Comparison of ENCODE assay signal across 9 mouse cellular contexts in the genomic region with DNA sequence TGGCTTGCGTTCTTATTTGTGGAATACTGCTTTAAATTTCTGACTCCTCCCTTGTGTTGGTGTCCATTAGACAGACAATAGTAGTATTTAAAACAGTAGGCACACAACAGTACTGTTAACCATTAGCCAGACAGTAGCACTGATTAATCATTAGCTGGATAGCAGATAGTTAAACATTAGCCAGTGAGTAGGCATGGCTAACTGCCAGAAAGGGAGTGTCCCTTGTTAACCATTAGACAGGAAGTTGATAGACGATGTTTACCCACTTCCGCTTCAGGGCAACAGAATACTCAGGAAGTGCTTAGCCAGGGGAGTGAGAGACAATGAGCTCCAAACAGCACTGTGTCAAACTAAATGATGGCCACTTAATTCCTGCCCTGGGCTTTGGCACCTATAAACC. TPM values are rescaled to one million over a fixed set of nuclear protein-coding genes. Genes with fewer than 3 reads are reported as not detected.
DNase-seq lines count a peak whose midpoint lies in the region; ATAC-seq and TF ChIP-seq lines count a peak whose summit lies in the region.
"Had no signal": no experiment of that assay in that cellular context is flagged by ENCODE, and none has a peak within 500 bp of the region (broad histone marks: within the 10 kb centered on the region; RNA-seq: fewer than 3 reads in every experiment).

TSS of gene Akr1c13 (plus strand) at position 247 of the 400 bp plus-strand sequence.

- H3K79me2 ChIP-seq in liver, adult 2 months (ENCODE audit: control insufficient read depth, insufficient read depth, low read length), result peaks cover 7% of the 10 kb centered on the region; the same call in 1 of the 2 replicates

- peak within 1 kb of the TSS; percentile 85 for H3K27ac ChIP-seq in liver, adult 2 months (replicated peaks; ENCODE audit: insufficient read depth, low read depth, low read length)
- H3K27ac ChIP-seq: heart, embryonic 15.5 days had no signal

- TF ChIP-seq CTCF in liver, adult 2 months (IDR thresholded peaks at IDR 0.05; ENCODE audit: low read depth, low read length), result no peak

- ATAC-seq in erythroblast, adult 5-6 weeks (replicated peaks; ENCODE audit: low FRiP score, poor library complexity, severe bottlenecking), result no peak
- peak; percentile 26; the same call in 1 of the 2 replicates for ATAC-seq in neutrophil, adult 5-6 weeks (ENCODE audit: extremely low read depth, insufficient number of reproducible peaks, low FRiP score, poor library complexity, severe bottlenecking)
- ATAC-seq in frontal cortex, adult (ENCODE audit: low TSS enrichment), result no peak

- H3K9ac ChIP-seq in liver, adult 2 months (ENCODE audit: low read depth, low read length), result peak within 1 kb of the TSS; percentile 84
- H3K9ac ChIP-seq: heart, embryonic 15.5 days had no signal

- H3K27me3 ChIP-seq in erythroblast, embryonic 14.5 days (ENCODE audit: control insufficient read depth), result no peaks in the 10 kb centered on the region
- H3K27me3 ChIP-seq in liver, adult 2 months (ENCODE audit: control insufficient read depth, insufficient read depth, low read length), result no peaks in the 10 kb centered on the region
- H3K27me3 ChIP-seq: heart, embryonic 15.5 days had no signal

- no peaks in the 10 kb centered on the region for H3K9me3 ChIP-seq in erythroblast, embryonic 14.5 days (ENCODE audit: control insufficient read depth, low read length)
- H3K9me3 ChIP-seq: heart, embryonic 15.5 days had no signal

- DNase-seq in 3T3-L1 (ENCODE audit: low read depth, low spot score), result peak; percentile 40
- DNase-seq in c-Kit-positive CD71-negative TER-119-negative erythroid progenitor cells, embryonic 14.5 days (ENCODE audit: low read depth), result peak; percentile 17
- DNase-seq in liver, adult 2 months (ENCODE audit: extremely low read depth, low read depth, low spot score), result peak; percentile 93
- DNase-seq in c-Kit-positive CD71-positive TER-119-positive erythroid progenitor cells, embryonic 14.5 days (ENCODE audit: low spot score), result no peak

- peak within 1 kb of the TSS; percentile 1 for H3K4me3 ChIP-seq in erythroblast, embryonic 14.5 days (replicated peaks)
- peak within 1 kb of the TSS; percentile 71 for H3K4me3 ChIP-seq in liver, adult 2 months (ENCODE audit: insufficient read depth, low read depth, low read length)
- H3K4me3 ChIP-seq: heart, embryonic 15.5 days had no signal

- H3K36me3 ChIP-seq in erythroblast, embryonic 14.5 days (ENCODE audit: control insufficient read depth), result no peaks in the 10 kb centered on the region
- peaks cover 4% of the 10 kb centered on the region; the same call in 1 of the 2 replicates for H3K36me3 ChIP-seq in liver, adult 2 months (ENCODE audit: control insufficient read depth, insufficient read depth, low read length)
- H3K36me3 ChIP-seq: heart, embryonic 15.5 days had no signal

- H3K4me1 ChIP-seq in erythroblast, embryonic 14.5 days (ENCODE audit: control insufficient read depth), result no peaks in the 10 kb centered on the region
- peaks cover 12% of the 10 kb centered on the region; the same call in 1 of the 2 replicates for H3K4me1 ChIP-seq in liver, adult 2 months (ENCODE audit: control insufficient read depth, insufficient read depth, low read length)
- H3K4me1 ChIP-seq: heart, embryonic 15.5 days had no signal

- TF ChIP-seq POLR2A in liver, adult 2 months (IDR thresholded peaks at IDR 0.05; ENCODE audit: extremely low read depth, insufficient read depth, low read length), result no peak

- 16% methylated on average over 3 of the region's 3 CpGs for WGBS in liver, adult 2 months

RNA-seq across cellular contexts. Expression of gene Akr1c13, which starts in this region (rescaled TPM):
- not detected in 2 replicates for polyA plus RNA-seq in erythroblast, embryonic 14.5 days (2012)
- total RNA-seq in erythroblast, adult 5-6 weeks (2015; ENCODE audit: low replicate concordance), result 2.7 and 12.1 TPM in 2 replicates
- 2.7 and 3.3 TPM in 2 replicates for total RNA-seq in erythroblast, adult 5-6 weeks (2017; ENCODE audit: low replicate concordance)
- 182 and 231 TPM in 2 replicates for total RNA-seq in liver, adult 2 months (2014; rRNA removed)
- 30.1 and 34.6 TPM in 2 replicates for polyA plus RNA-seq in liver, adult 2 months (2012; rRNA removed)
- 0.93 and 1.8 TPM in 2 replicates for total RNA-seq in neutrophil, adult 5-6 weeks (2017)

Comparison
In these comparisons a context has a peak if more than half of its experiments do, and no peak if none do; other contexts are left out.
1. RNA of gene Akr1c13 (total RNA-seq): 182 to 231 TPM in liver, adult 2 months; 2.7 to 12.1 TPM in erythroblast, adult 5-6 weeks and 0.93 to 1.8 TPM in neutrophil, adult 5-6 weeks; every median in the first group is over 10 times any median in the second.
2. RNA of gene Akr1c13 (polyA plus RNA-seq): 30.1 to 34.6 TPM in liver, adult 2 months; not detected in erythroblast, embryonic 14.5 days; every median in the first group is over 10 times any median in the second.